Comparison of ENCODE assay signal across 15 mouse cellular contexts in genomic region chr9:101200627-101201026, GRCm38 (mm10). TPM values are rescaled to one million over a fixed set of nuclear protein-coding genes. Genes with fewer than 3 reads are reported as not detected.
A peak's percentile ranks its signal among the peaks of the same experiment; 100 is the strongest.
DNase-seq lines count a peak whose midpoint lies in the region; ATAC-seq and TF ChIP-seq lines count a peak whose summit lies in the region.
"Had no signal": no experiment of that assay in that cellular context is flagged by ENCODE, and none has a peak within 500 bp of the region (broad histone marks: within the 10 kb centered on the region; RNA-seq: fewer than 3 reads in every experiment).

No protein-coding gene starts in this region.

- no peak overlapping the region for H3K9ac ChIP-seq in forebrain, embryonic 14.5 days (ENCODE audit: low read length)
- no peak overlapping the region for H3K9ac ChIP-seq in forebrain, postnatal 0 days
- H3K9ac ChIP-seq in lung, embryonic 14.5 days: no peak overlapping the region
- peak overlapping the region; percentile 16; the same call in 1 of the 2 replicates for H3K9ac ChIP-seq in heart, embryonic 14.5 days (ENCODE audit: low read length)
- H3K9ac ChIP-seq: embryonic facial prominence, embryonic 12.5 days; hindbrain, embryonic 15.5 days; midbrain, embryonic 12.5 days had no signal

- no peak for TF ChIP-seq CTCF in forebrain, postnatal 0 days (IDR thresholded peaks at IDR 0.05; ENCODE audit: low read depth)
- no peak for TF ChIP-seq CTCF in lung, embryonic 14.5 days (IDR thresholded peaks at IDR 0.05; ENCODE audit: low read depth)
- no peak for TF ChIP-seq CTCF in lung, adult 2 months (IDR thresholded peaks at IDR 0.05; ENCODE audit: insufficient read depth, low read length)

- ATAC-seq in forebrain, embryonic 14.5 days: no peak
- no peak for ATAC-seq in forebrain, postnatal 0 days
- peak; percentile 28; the same call in 1 of the 2 replicates for ATAC-seq in lung, embryonic 14.5 days (ENCODE audit: insufficient read depth)
- ATAC-seq in heart, embryonic 14.5 days (ENCODE audit: insufficient number of reproducible peaks, insufficient read depth, low FRiP score, low read depth): peak; percentile 76

- H3K4me1 ChIP-seq in forebrain, embryonic 14.5 days (ENCODE audit: control insufficient read depth, insufficient read depth, low read length): peaks cover 4% of the 10 kb centered on the region; the same call in 1 of the 2 replicates
- no peaks in the 10 kb centered on the region; the same call in 1 of the 2 replicates for H3K4me1 ChIP-seq in forebrain, postnatal 0 days (ENCODE audit: insufficient read depth)
- no peaks in the 10 kb centered on the region for H3K4me1 ChIP-seq in lung, embryonic 14.5 days (ENCODE audit: insufficient read depth)
- H3K4me1 ChIP-seq in lung, adult 2 months (ENCODE audit: control insufficient read depth, insufficient read depth, low read length): peaks cover 5% of the 10 kb centered on the region
- peaks cover 3 to 28% of the 10 kb centered on the region in 2 experiments; a peak in 3 of 4 replicates for H3K4me1 ChIP-seq in heart, embryonic 14.5 days (ENCODE audit: control insufficient read depth in 2 of 2, insufficient read depth in 2 of 2, low read length in 2 of 2)
- H3K4me1 ChIP-seq: embryonic facial prominence, embryonic 12.5 days had no signal

- no peaks in the 10 kb centered on the region for H3K27me3 ChIP-seq in forebrain, embryonic 14.5 days (replicated peaks; ENCODE audit: control insufficient read depth, insufficient read depth, low read length)
- no peaks in the 10 kb centered on the region for H3K27me3 ChIP-seq in forebrain, postnatal 0 days (ENCODE audit: insufficient read depth, low read length)
- no peaks in the 10 kb centered on the region for H3K27me3 ChIP-seq in lung, embryonic 14.5 days (ENCODE audit: insufficient read depth, low read length)
- H3K27me3 ChIP-seq in heart, embryonic 14.5 days (ENCODE audit: control insufficient read depth, insufficient read depth, low read length): no peaks in the 10 kb centered on the region
- H3K27me3 ChIP-seq: embryonic facial prominence, embryonic 12.5 days; hindbrain, embryonic 15.5 days; midbrain, embryonic 12.5 days had no signal

- H3K36me3 ChIP-seq in forebrain, embryonic 14.5 days (ENCODE audit: control insufficient read depth, insufficient read depth, low read length): no peaks in the 10 kb centered on the region
- H3K36me3 ChIP-seq in forebrain, postnatal 0 days (ENCODE audit: insufficient read depth): no peaks in the 10 kb centered on the region
- H3K36me3 ChIP-seq in lung, embryonic 14.5 days (ENCODE audit: insufficient read depth): no peaks in the 10 kb centered on the region
- no peaks in the 10 kb centered on the region for H3K36me3 ChIP-seq in heart, embryonic 14.5 days (ENCODE audit: control insufficient read depth, insufficient read depth, low read length)
- H3K36me3 ChIP-seq: embryonic facial prominence, embryonic 12.5 days; hindbrain, embryonic 15.5 days; midbrain, embryonic 12.5 days had no signal

- H3K4me2 ChIP-seq in forebrain, embryonic 14.5 days (ENCODE audit: low read length): no peak overlapping the region
- no peak overlapping the region for H3K4me2 ChIP-seq in forebrain, postnatal 0 days (ENCODE audit: low read depth)
- H3K4me2 ChIP-seq in lung, embryonic 14.5 days: no peak overlapping the region
- H3K4me2 ChIP-seq in heart, embryonic 14.5 days (ENCODE audit: low read length): peak overlapping the region; percentile 55
- H3K4me2 ChIP-seq: embryonic facial prominence, embryonic 12.5 days; hindbrain, embryonic 15.5 days; liver, embryonic 11.5 days; midbrain, embryonic 12.5 days had no signal

- no peak for TF ChIP-seq POLR2A in lung, adult 2 months (IDR thresholded peaks at IDR 0.05; ENCODE audit: borderline replicate concordance, extremely low read depth, low read depth, low read length)

- WGBS in forebrain, embryonic 14.5 days: 34% methylated on average over 5 of the region's 5 CpGs
- 30% methylated on average over 5 of the region's 5 CpGs for WGBS in forebrain, postnatal 0 days
- 47% methylated on average over 5 of the region's 5 CpGs for WGBS in lung, embryonic 14.5 days
- 28% methylated on average over 5 of the region's 5 CpGs for WGBS in lung, adult 2 months
- 15% methylated on average over 5 of the region's 5 CpGs for WGBS in heart, embryonic 14.5 days

- no peaks in the 10 kb centered on the region for H3K9me3 ChIP-seq in forebrain, embryonic 14.5 days (replicated peaks; ENCODE audit: control insufficient read depth, low read length)
- H3K9me3 ChIP-seq in forebrain, postnatal 0 days (ENCODE audit: low read length): no peaks in the 10 kb centered on the region
- H3K9me3 ChIP-seq in lung, embryonic 14.5 days (ENCODE audit: low read depth, low read length): no peaks in the 10 kb centered on the region
- H3K9me3 ChIP-seq in heart, embryonic 14.5 days (ENCODE audit: control insufficient read depth, low read length): no peaks in the 10 kb centered on the region
- H3K9me3 ChIP-seq: embryonic facial prominence, embryonic 12.5 days; hindbrain, embryonic 15.5 days; midbrain, embryonic 12.5 days had no signal

- H3K27ac ChIP-seq in forebrain, embryonic 14.5 days (ENCODE audit: low read depth, low read length): no peak overlapping the region
- H3K27ac ChIP-seq in forebrain, postnatal 0 days (ENCODE audit: low read depth, low read length): no peak overlapping the region
- no peak overlapping the region; the same call in 1 of the 2 replicates for H3K27ac ChIP-seq in lung, embryonic 14.5 days (ENCODE audit: low read depth)
- peak overlapping the region; percentile 82 to 83 for H3K27ac ChIP-seq in heart, embryonic 14.5 days (replicated peaks in 1 of 2; ENCODE audit: control insufficient read depth in 1 of 2, insufficient read depth in 1 of 2, low read depth in 2 of 2, low read length in 2 of 2)
- H3K27ac ChIP-seq: embryonic facial prominence, embryonic 12.5 days; hindbrain, embryonic 15.5 days; midbrain, embryonic 12.5 days had no signal

- H3K4me3 ChIP-seq in forebrain, embryonic 14.5 days (ENCODE audit: low read depth, low read length): no peak overlapping the region
- H3K4me3 ChIP-seq in forebrain, postnatal 0 days (ENCODE audit: low read depth, low read length): no peak overlapping the region
- H3K4me3 ChIP-seq in lung, embryonic 14.5 days (ENCODE audit: low read depth, low read length): no peak overlapping the region
- H3K4me3 ChIP-seq in lung, adult 2 months (replicated peaks; ENCODE audit: extremely low read depth, low read depth, low read length): no peak overlapping the region
- H3K4me3 ChIP-seq in heart, embryonic 14.5 days (ENCODE audit: control insufficient read depth in 1 of 2, insufficient read depth in 1 of 2, low read depth in 1 of 2, low read length in 2 of 2): no peak overlapping the region
- H3K4me3 ChIP-seq: embryonic facial prominence, embryonic 12.5 days; hindbrain, embryonic 15.5 days; midbrain, embryonic 12.5 days had no signal

- DNase-seq in forebrain, embryonic 14.5 days (ENCODE audit: low spot score): peak; percentile 24
- no peak for DNase-seq in forebrain, postnatal 0 days
- DNase-seq in lung, embryonic 14.5 days: peak; percentile 48
- DNase-seq in lung, adult 2 months: no peak
- peak; percentile 13 for DNase-seq in mesoderm, embryonic 11.5 days (ENCODE audit: low read depth, low spot score)
- no peak for DNase-seq in right cerebral cortex, postnatal 10 days (ENCODE audit: low spot score in 2 of 2)
- DNase-seq in cerebellum, adult 18-20 months: no peak
- DNase-seq: adrenal gland, adult 2 months; cerebellum, adult 11 months; thymus, postnatal 14 days had no signal

RNA-seq across cellular contexts. Expression of gene Ppp2r3a, which starts 51.0 kb away (rescaled TPM):
- 20.6 and 25.8 TPM in 2 replicates for polyA plus RNA-seq in forebrain, embryonic 14.5 days (2014; fragmentation: Nextera tagmentation; extraction: Ambion mirVana)
- 40.8 and 45.5 TPM in 2 replicates for total RNA-seq in forebrain, postnatal 0 days (2014; rRNA removed)
- polyA plus RNA-seq in forebrain, postnatal 0 days (2015; fragmentation: Nextera tagmentation; extraction: Ambion mirVana): 13.8 and 16.8 TPM in 2 replicates
- polyA plus RNA-seq in lung, embryonic 14.5 days (2014; fragmentation: Nextera tagmentation; extraction: Ambion mirVana): 14.2 and 14.4 TPM in 2 replicates
- 2.8 and 6.7 TPM in 2 replicates for polyA plus RNA-seq in lung, adult 2 months (2012; rRNA removed)
- 107 and 109 TPM in 2 replicates for polyA plus RNA-seq in heart, embryonic 14.5 days (2014; fragmentation: Nextera tagmentation; extraction: Ambion mirVana)

Comparison
In these comparisons a context has a peak if more than half of its experiments do, and no peak if none do; other contexts are left out.
1. DNase-seq: peak in forebrain, embryonic 14.5 days (single experiment), lung, embryonic 14.5 days (single experiment) and mesoderm, embryonic 11.5 days (single experiment); none in forebrain, postnatal 0 days (single experiment), lung, adult 2 months (single experiment), right cerebral cortex, postnatal 10 days (0 of 2) and cerebellum, adult 18-20 months (0 of 2).
2. ATAC-seq: peak in lung, embryonic 14.5 days (single experiment) and heart, embryonic 14.5 days (single experiment); none in forebrain, embryonic 14.5 days (single experiment) and forebrain, postnatal 0 days (single experiment).
3. H3K27ac ChIP-seq: peak in heart, embryonic 14.5 days (2 of 2); none in forebrain, embryonic 14.5 days (single experiment), forebrain, postnatal 0 days (single experiment) and lung, embryonic 14.5 days (single experiment).